Mouse (Mus musculus) CH12.LX (cell line): ENCODE data around the gene Dnaaf1.

Experiments used
- CTCF ChIP-seq, 2 experiments: IDR thresholded peaks in 1 of 2; conservative IDR thresholded peaks in 1 of 2; 2 replicates each; pipeline ENCODE4 v1.5.1; 2011 to 2012; ENCODE audit warnings: low read depth in 2 of 2, low read length in 2 of 2, improper control_type of control experiment in 1 of 2, inconsistent platforms in 1 of 2, mild to moderate bottlenecking in 1 of 2, moderate library complexity in 1 of 2
- MAFK ChIP-seq: IDR thresholded peaks from 2 replicates; pipeline ENCODE4 v1.6.1; 2011; ENCODE audit warnings: low read length, improper control_type of control experiment; ENCODE audit not compliant: insufficient replicate concordance
- NRF1 ChIP-seq: IDR thresholded peaks from 2 replicates; pipeline ENCODE4 v1.6.1; 2014; ENCODE audit warnings: low read depth, mild to moderate bottlenecking, inconsistent platforms, low read length, improper control_type of control experiment, moderate library complexity
- POLR2A ChIP-seq: IDR thresholded peaks from 2 replicates; pipeline ENCODE4 v1.6.1; 2011; ENCODE audit warnings: low read depth, mild to moderate bottlenecking, improper control_type of control experiment, low read length
- RCOR1 ChIP-seq: conservative IDR thresholded peaks from 2 replicates; pipeline ENCODE4 v1.6.1; 2012; ENCODE audit warnings: low read depth, mild to moderate bottlenecking, inconsistent platforms, low read length, improper control_type of control experiment
- TCF12 ChIP-seq: IDR thresholded peaks from 2 replicates; pipeline ENCODE4 v1.6.1; 2014; ENCODE audit warnings: low read depth, mild to moderate bottlenecking, inconsistent platforms, low read length, improper control_type of control experiment
- UBTF ChIP-seq: IDR thresholded peaks from 2 replicates; pipeline ENCODE4 v1.6.1; 2012; ENCODE audit warnings: low read depth, mild to moderate bottlenecking, inconsistent platforms, low read length, improper control_type of control experiment, moderate library complexity
- ZNF384 ChIP-seq: IDR thresholded peaks from 2 replicates; pipeline ENCODE4 v1.6.1; 2012; ENCODE audit warnings: low read depth, low read length, improper control_type of control experiment, inconsistent platforms

- TF ChIP-seq UBTF (no peak), CTCF (conservative IDR thresholded peaks at IDR 0.05 in 1 of 2, IDR thresholded peaks at IDR 0.05 in 1 of 2; ENCODE audit: low read depth in 2 of 2, low read length in 2 of 2) (no peak), ZNF384 (no peak), NRF1 (no peak), POLR2A (no peak), RCOR1 (no peak), TCF12 (no peak), MAFK (no peak)
These were observed 41.3 kb downstream of the Dnaaf1 start for GRCm38 (mm10) chr8:119616358-119616757.
